Mouse (Mus musculus): ENCODE measurements around the gene Eddm3b.

DNA sequence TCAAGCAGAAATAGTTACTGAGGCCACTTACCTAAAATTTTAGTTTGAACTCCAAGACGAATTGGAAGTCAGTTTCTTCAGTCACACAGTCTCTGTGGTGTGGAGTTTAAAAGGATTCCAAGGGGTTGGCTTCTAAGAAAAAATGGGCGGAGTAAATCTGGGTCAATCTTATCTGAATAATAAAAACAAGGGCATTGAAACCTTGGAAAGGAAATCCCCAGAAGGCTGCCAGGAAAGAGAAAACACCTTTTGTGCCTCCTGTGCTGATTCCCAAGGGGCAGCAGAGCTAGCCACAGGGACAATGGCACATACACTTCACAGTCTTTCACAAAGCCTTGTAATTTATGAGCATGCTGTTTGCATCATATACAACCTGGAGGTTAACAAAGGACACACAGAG lies 32.5 kb downstream of the Eddm3b start, which contains the start of gene Rnase1:
- TF ChIP-seq CTCF (IDR thresholded peaks at IDR 0.05; ENCODE audit: low read depth, low read length) (no peak), POLR2A (IDR thresholded peaks at IDR 0.05; ENCODE audit: insufficient read depth, low read length) (no peak), EP300 (IDR thresholded peaks at IDR 0.05; ENCODE audit: insufficient read depth, low read depth, low read length) (no peak)
